Mouse (Mus musculus) T-helper 2 cell (primary cell): ENCODE results near the gene Shroom1.
"Not testable (repeated sequence)": the region's sequence is repeated elsewhere in the genome, so short reads cannot be mapped to it uniquely, and the experiment has no call there.

ENCODE experiments used
- in situ Hi-C: fragments of 300-600 bp; cut with MboI, MseI; formaldehyde crosslinking; loops from one replicate; pipeline ENCODE4 v1.15.1; 2025; ENCODE audit warnings: high pct_unique_total_duplicates

The Shroom1 gene

DNA sequence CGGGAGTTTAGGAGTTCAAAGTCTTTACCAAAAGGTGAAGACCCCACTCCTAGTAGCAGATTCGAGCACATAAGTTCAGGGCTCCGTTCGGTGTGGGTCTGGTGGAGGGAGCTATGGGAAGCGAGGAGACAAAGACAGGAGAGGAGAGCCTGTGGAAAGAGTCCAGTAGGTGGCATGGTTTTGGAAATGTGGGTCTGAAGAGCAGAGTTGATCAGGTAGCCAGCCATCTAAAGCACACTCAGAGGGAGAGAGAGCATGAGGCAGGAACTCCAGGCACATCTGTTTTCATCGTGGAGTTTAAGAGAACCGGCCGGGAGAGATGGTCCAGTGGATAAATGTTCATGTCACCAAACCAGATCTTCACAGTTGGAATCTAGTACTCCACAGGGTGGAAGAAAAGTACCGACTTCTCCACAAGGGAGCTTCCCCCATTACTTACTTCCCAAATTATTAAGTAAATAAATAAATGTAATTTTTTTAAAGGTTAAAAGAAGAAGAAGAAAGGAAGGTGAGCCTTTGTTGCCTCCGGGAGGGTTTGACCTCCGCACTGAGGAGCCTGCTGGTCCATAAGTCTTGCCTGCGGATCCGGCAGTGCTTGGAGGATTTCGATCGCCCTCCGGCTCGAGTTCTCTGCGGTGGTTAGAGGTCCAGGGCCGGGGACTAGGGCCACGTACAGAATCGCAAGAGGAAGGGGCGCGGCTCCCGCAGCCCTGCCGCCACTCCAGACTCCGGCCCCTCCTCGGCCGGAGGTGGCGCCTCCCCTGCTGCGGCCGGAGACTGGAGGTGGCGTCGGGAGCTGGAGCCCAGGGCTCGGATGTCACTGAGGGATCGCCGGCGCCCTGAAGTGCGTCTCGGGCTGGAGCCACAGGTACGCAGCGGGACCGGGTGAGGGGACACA, at the start of gene Shroom1, which contains the start of gene Gm10447:
Shroom1 (plus strand) TSS at position 732 of the 898 bp plus-strand sequence.
Gm10447 (minus strand) TSS at position 637 of the 898 bp plus-strand sequence.
- in situ Hi-C loops, result no loop called here

DNA sequence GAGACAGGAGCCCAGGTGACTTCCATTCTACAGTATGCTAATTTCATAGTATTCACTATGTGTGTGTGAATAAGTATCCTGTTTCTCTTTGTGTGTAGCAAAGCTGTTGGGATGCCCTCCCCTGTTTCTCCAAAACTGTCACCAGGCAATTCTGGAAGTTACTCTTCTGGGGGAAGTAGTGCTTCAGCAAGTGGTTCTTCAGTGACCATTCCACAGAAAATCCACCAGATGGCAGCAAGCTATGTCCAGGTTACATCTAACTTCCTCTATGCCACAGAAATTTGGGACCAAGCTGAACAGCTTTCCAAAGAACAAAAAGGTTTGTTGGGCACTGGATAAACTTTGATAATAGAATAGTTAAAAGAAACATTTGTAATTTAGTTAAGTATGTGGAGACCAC, 45.3 kb upstream of the Shroom1 start:
- in situ Hi-C loops, result no loop called here

- in situ Hi-C loops, result no loop called here
Measured at GRCm38 (mm10) chr11:53413871-53414270, 43.1 kb upstream of the Shroom1 start.

- in situ Hi-C loops, result no loop called here
Measured at GRCm38 (mm10) chr11:53418048-53418447, 39.0 kb upstream of the Shroom1 start.

GRCm38 (mm10) chr11:53423036-53423435, 34.0 kb upstream of the Shroom1 start, which contains the start of gene Leap2:
Gene Leap2, minus strand, starts transcription at chr11:53423170.
- in situ Hi-C loops, result no loop called here

DNA sequence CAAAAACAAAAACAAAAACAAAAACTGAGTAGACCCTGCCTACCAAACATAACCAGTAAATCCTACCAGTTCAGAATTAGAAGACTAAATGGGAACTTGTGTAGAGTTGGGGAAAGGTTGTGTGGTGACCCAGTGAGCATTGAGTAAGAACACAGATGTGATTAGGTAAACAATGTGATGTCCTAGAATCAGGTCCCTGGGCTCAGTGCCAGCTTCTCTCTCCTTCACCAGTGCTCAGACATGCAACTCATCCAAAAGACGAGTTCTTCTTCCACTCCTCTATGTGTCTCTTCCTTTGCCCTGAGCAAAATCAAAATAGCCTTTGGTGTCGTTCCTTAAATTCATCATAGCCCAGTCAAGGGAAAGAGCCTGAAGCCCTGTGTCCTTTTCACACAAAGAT, 32.2 kb upstream of the Shroom1 start:
- in situ Hi-C loops, result no loop called here

DNA sequence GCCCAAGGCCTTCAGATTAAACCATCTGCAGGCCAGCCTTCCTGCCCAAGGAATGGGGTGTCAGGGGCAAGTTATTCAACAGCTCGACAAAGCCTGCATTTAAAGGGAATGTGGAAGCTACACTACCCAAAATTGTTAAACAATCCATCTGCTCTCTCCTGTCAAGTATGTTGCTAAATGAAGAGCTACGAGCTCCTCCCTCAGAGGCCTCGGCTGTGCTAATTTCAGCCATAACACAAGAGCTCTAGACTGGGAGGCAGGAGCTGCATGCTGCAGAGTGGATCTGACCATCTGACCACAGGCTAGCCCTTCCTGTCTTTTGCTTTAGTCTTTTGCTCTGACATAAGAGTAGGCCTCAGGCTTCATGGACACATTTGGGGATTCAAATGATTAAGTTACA, 31.8 kb upstream of the Shroom1 start:
- in situ Hi-C loops, result no loop called here

DNA sequence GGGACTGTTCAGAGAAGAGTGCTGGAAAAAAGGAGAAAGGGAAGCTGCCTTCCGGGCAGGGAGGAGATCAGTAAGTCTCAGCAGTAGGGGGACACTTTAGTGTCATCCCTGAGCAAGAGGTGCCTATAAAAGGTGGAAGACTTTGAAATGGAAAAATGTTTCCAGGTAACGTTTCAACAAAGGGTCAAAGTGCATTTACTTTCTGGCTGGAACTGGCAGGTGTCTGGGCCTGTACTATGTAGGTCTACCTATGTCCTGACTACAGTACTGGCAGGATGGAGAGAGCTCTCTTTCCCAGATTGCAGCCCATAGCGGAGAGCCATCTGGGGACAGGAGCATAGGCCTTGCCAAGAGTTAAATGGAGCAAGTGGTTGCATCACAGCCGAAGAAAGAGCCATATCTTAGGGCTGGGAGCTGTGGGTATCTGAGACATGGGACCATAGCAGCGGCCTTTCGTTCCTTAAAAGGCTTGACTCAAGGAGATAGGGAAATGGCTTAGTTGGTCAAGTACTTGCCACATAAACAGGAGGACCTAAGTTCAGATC, 31.2 kb upstream of the Shroom1 start:
- in situ Hi-C loops, result no loop called here

GRCm38 (mm10) chr11:53426914-53427313, 30.1 kb upstream of the Shroom1 start:
- in situ Hi-C loops, result not testable (repeated sequence)

GRCm38 (mm10) chr11:53427993-53428715, 28.9 kb upstream of the Shroom1 start:
- in situ Hi-C loops, result no loop called here

GRCm38 (mm10) chr11:53428716-53429057, 28.3 kb upstream of the Shroom1 start:
- in situ Hi-C loops, result no loop called here

DNA sequence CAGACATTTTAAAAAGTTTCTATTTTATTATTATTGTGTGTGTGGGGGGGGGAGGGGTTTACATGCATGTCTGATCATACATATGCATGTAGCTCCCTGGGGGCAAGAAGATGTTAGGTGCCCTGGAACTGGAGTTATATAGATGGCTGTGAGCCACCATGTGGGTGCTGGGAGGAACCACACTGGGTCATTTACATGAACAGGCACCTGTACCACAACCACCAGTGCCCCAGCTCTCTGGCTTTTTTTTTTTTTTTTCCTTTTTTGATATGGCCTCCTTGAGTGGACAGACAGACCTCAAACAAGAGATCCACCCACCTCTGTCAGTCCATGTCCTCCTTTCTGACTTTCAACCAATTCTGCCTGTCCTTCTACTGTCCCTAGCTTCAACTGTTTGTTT, 27.8 kb upstream of the Shroom1 start:
- in situ Hi-C loops, result no loop called here

DNA sequence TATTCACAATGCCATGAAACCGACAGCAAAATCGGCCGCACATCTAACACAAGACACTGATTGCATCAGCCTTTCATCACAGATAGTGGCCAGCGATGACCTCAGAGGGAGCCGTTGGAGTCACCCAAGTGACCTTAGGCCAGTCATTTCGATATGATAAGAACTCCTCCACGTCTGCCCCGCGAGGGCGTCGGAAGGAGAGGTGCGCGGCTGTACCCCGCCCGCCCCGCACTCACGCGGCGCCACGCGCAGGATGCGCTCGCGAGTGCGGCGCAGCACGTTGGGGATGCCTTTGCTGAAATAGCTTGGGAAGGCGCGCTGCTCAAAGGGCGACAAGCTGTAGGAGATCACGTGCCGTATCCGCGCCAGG, 26.7 kb upstream of the Shroom1 start:
- in situ Hi-C loops, result no loop called here

- in situ Hi-C loops, result no loop called here
Measured at GRCm38 (mm10) chr11:53430670-53431346, 26.2 kb upstream of the Shroom1 start, which contains the start of the genes Uqcrq and Gdf9. Gene Uqcrq, minus strand, starts transcription at chr11:53430831. Gene Gdf9, plus strand, starts transcription at chr11:53431023.

DNA sequence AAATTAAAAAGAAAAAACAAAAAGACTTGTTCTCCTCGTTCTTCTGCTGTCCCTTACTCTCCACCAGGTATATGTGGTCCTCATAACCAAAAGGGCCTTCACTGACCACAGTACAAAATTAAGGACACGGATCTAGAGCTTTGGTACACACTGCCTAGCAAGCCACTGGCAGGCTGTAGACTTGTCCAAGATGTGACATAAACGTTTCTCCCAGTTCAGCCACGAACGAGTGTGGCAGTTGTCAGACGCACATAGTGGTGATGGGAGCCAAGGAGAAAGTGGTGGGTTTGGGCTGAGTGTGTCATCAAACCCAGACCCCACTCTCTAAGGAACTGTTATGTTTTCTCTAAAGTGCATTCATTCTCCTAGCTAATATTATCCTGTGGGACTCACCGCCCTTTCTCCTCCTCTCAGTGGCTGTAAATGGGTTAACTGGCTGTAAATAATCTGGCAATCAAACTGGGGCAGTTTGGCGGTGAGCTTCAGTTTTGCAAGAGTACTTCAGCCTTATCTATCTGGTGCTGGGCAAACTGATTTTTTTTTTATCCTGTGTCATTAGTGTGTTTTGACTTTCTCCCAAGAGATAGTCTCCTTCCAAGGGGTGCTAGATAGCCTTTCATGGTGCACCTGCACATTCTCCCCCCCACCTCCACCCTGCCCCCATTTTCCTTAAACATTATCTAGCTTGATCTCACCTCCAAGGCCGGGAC, 25.5 kb upstream of the Shroom1 start:
- in situ Hi-C loops, result no loop called here

GRCm38 (mm10) chr11:53433057-53433456, 23.9 kb upstream of the Shroom1 start:
- in situ Hi-C loops, result no loop called here

DNA sequence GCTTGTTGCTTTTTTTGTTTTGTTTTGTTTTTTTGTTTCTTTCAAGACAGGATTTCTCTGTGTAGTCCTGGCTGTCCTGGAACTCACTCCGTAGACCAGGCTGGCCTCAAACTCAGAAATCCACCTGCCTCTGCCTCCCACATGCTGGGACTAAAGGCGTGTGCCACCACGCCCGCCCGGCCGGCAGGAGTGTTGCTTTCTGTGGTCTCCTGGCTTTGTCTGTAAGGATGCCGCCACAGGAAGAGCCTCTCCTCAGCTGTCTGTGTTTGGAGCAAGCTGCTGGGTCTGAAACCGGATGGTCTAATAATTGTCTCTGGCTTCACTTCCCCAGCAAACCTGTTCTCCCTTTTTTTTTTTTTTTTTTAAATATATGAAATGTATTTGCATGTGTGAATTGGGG, 21.5 kb upstream of the Shroom1 start:
- in situ Hi-C loops, result no loop called here

DNA sequence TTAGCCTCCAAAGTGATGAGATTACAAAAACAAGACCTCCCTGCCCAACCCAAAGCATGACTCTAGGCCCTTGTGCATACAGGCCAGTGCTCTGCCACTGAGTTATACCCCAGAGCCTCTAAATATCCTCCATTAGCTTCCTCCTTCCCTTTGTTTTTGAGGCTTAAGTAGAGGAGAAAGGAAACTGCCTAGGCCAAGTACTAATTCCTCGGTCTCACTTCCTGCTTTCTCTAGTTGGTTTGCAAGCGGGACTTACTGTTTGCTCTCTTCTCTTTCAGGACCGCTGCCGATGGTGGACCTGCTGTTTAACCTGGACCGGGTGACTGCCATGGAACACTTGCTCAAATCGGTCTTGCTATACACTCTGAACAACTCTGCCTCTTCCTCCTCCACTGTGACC, 20.7 kb upstream of the Shroom1 start:
- in situ Hi-C loops, result no loop called here

GRCm38 (mm10) chr11:53441921-53442320, 15.1 kb upstream of the Shroom1 start:
- in situ Hi-C loops, result no loop called here

DNA sequence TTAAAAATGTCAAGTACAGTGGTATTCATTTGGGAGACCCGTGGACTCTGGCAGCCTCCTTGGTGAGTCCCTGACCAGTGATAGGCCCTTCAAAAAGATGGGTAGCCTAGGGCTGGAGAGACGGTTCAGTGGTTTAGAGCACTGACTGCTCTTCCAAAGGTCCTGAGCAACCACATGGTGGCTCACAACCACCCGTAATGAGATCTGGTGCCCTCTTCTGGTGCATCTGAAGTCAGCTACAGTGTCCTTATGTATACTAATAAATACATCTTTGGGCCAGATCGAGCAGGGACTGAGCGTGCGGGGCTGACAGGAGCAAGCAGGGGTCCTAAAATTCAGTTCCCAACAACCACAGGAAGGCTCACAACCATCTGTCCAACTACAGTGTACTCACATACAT, 13.1 kb upstream of the Shroom1 start:
- in situ Hi-C loops, result no loop called here

GRCm38 (mm10) chr11:53445562-53445961, 11.4 kb upstream of the Shroom1 start:
- in situ Hi-C loops, result no loop called here
